Mouse (Mus musculus): Measurements from ENCODE around the gene Adam25. TPM values are rescaled to one million over a fixed set of nuclear protein-coding genes. Genes with fewer than 3 reads are reported as not detected.

Gene Adam25
- not detected for polyA plus RNA-seq (2014; fragmentation: Illumina TruSeq; extraction: RNeasy Lipid Tissue Mini Kit (QIAGEN cat#74804); ENCODE audit: low read depth, low replicate concordance)

GRCm38 (mm10) chr8:40751908-40752307 lies at the start of gene Adam25:
Gene Adam25 (plus strand): TSS chr8:40752208.

GRCm38 (mm10) chr8:40792973-40793372 lies 41.0 kb downstream of the Adam25 start, which contains the start of gene Adam20:
Gene Adam20 (plus strand): TSS chr8:40793273.

Other genes starting within 250 kb of the Adam25 start
- gene Adam24, start 77.1 kb upstream of the Adam25 start, polyA plus RNA-seq (2014; fragmentation: Illumina TruSeq; extraction: RNeasy Lipid Tissue Mini Kit (QIAGEN cat#74804); ENCODE audit: low read depth, low replicate concordance), result not detected
- not detected for gene Adam20, start 41.1 kb downstream of the Adam25 start, polyA plus RNA-seq (2014; fragmentation: Illumina TruSeq; extraction: RNeasy Lipid Tissue Mini Kit (QIAGEN cat#74804); ENCODE audit: low read depth, low replicate concordance)
- gene Adam39, start 70.8 kb downstream of the Adam25 start, polyA plus RNA-seq (2014; fragmentation: Illumina TruSeq; extraction: RNeasy Lipid Tissue Mini Kit (QIAGEN cat#74804); ENCODE audit: low read depth, low replicate concordance), result not detected